Mouse (Mus musculus): ENCODE data around the gene Rasgef1b.

GRCm38 (mm10) chr5:99402297-99402696 is 326.6 kb downstream of the Rasgef1b start:
- TF ChIP-seq CTCF (conservative IDR thresholded peaks at IDR 0.05; ENCODE audit: insufficient read depth, insufficient read length, low read depth, low read length), result no peak
- no peak for TF ChIP-seq POLR2A (IDR thresholded peaks at IDR 0.05; ENCODE audit: low read depth, low read length)
